Mouse (Mus musculus) spleen, adult 2 months (tissue): ENCODE results near the gene Add3. TPM values are rescaled to one million over a fixed set of nuclear protein-coding genes. Genes with fewer than 3 reads are reported as not detected.

Source experiments
- DNase-seq, 2 experiments: peaks; one replicate each; pipeline versions ENCODE4 v3.0.0 to v3.0.0-alpha.2; 2012 to 2021; ENCODE audit warnings: low spot score in 2 of 2, low read depth in 1 of 2
- H3K27ac ChIP-seq: fragments of 200-500 bp; 2 replicates; pipeline ENCODE4 v1.5.1; 2012; ENCODE audit warnings: low read length, inconsistent platforms; ENCODE audit not compliant: insufficient read depth
- H3K27me3 ChIP-seq: fragments of 200-500 bp; 2 replicates; pipeline ENCODE4 v1.6.1; 2012; ENCODE audit warnings: mild to moderate bottlenecking, moderate library complexity, low read length, inconsistent platforms; ENCODE audit not compliant: control insufficient read depth, insufficient read depth
- H3K36me3 ChIP-seq: fragments of 200-500 bp; 2 replicates; pipeline ENCODE4 v1.6.1; 2012; ENCODE audit warnings: mild to moderate bottlenecking, low read length, inconsistent platforms; ENCODE audit not compliant: control insufficient read depth, insufficient read depth
- H3K4me1 ChIP-seq: fragments of 200-500 bp; 2 replicates; pipeline ENCODE4 v1.6.1; 2011; ENCODE audit warnings: inconsistent platforms; ENCODE audit not compliant: control insufficient read depth, insufficient read depth, insufficient read length
- H3K4me3 ChIP-seq: fragments of 200-500 bp; 2 replicates; pipeline ENCODE4 v1.5.1; 2011; ENCODE audit warnings: mild to moderate bottlenecking, inconsistent platforms; ENCODE audit not compliant: insufficient read depth, insufficient read length; ENCODE audit errors: extremely low read depth
- CTCF ChIP-seq: fragments of 200-500 bp; IDR thresholded peaks from 2 replicates; pipeline ENCODE4 v1.5.1; 2011; ENCODE audit warnings: mild to moderate bottlenecking, inconsistent platforms; ENCODE audit not compliant: insufficient read depth, insufficient read length, insufficient replicate concordance; ENCODE audit errors: extremely low read depth
- POLR2A ChIP-seq: fragments of 200-500 bp; IDR thresholded peaks from 2 replicates; pipeline ENCODE4 v1.6.1; 2011; ENCODE audit warnings: low read depth, low read length, inconsistent platforms
- WGBS: fragments of 180-500 bp; shearing (Covaris S2); methylation state at CpG from one replicate; pipeline ENCODE4 v1.1.7; 2018; 5-methylcytosine and 5-hydroxymethylcytosine counted together
- polyA plus RNA-seq: library from polyadenylated mRNA; depleted of rRNA; stranded (reverse); fragments of >200 nt; gene quantifications from 2 replicates; pipeline ENCODE4 v1.2.3, GENCODE M21; 2012

The Add3 gene
- polyA plus RNA-seq, 1 experiment, result 40.6 TPM

- WGBS, result 62% methylated on average over 12 of the region's 12 CpGs
- Histone ChIP-seq H3K27ac (peak overlapping the region; percentile 50; the same call in 1 of the 2 replicates), H3K4me1 (peaks cover 32% of the 10 kb centered on the region), H3K4me3 (no peak overlapping the region), H3K36me3 (no peaks in the 10 kb centered on the region), H3K27me3 (no peaks in the 10 kb centered on the region)
- TF ChIP-seq POLR2A (no peak), CTCF (no peak)
- DNase-seq, result no peak
Observed at GRCm38 (mm10) chr19:53180168-53180803, 40.0 kb downstream of the Add3 start.

- no peaks in the 10 kb centered on the region for H3K36me3 ChIP-seq
- H3K4me1 ChIP-seq, result peaks cover 33% of the 10 kb centered on the region
- H3K27me3 ChIP-seq, result no peaks in the 10 kb centered on the region
- 60% methylated on average over 19 of the region's 19 CpGs for WGBS
- H3K27ac ChIP-seq, result peak overlapping the region; percentile 50
- TF ChIP-seq CTCF, result no peak
- no peak for TF ChIP-seq POLR2A
- H3K4me3 ChIP-seq, result no peak overlapping the region
- DNase-seq, result no peak
Observed at GRCm38 (mm10) chr19:53181003-53181861, 41.0 kb downstream of the Add3 start.

GRCm38 (mm10) chr19:53183620-53184019, 43.4 kb downstream of the Add3 start:
- Histone ChIP-seq H3K4me3 (no peak overlapping the region), H3K36me3 (no peaks in the 10 kb centered on the region), H3K4me1 (peaks cover 39% of the 10 kb centered on the region), H3K27me3 (no peaks in the 10 kb centered on the region), H3K27ac (peak overlapping the region; percentile 92)
- TF ChIP-seq POLR2A (no peak), CTCF (no peak)
- 47% methylated on average over 9 of the region's 9 CpGs for WGBS
- peak in 1 of 2 experiments; percentile 5 for DNase-seq

- 16% methylated on average over 10 of the region's 10 CpGs for WGBS
- no peaks in the 10 kb centered on the region for H3K36me3 ChIP-seq
- no peak overlapping the region for H3K4me3 ChIP-seq
- peaks cover 43% of the 10 kb centered on the region for H3K4me1 ChIP-seq
- no peaks in the 10 kb centered on the region for H3K27me3 ChIP-seq
- DNase-seq, result peak in 1 of 2 experiments; percentile 65
- no peak; the same call in 1 of the 2 replicates for TF ChIP-seq POLR2A
- no peak for TF ChIP-seq CTCF
- peak overlapping the region; percentile 92 for H3K27ac ChIP-seq
Observed at GRCm38 (mm10) chr19:53184216-53184615, 44.0 kb downstream of the Add3 start.

GRCm38 (mm10) chr19:53184911-53185310, 44.7 kb downstream of the Add3 start:
- Histone ChIP-seq H3K27me3 (no peaks in the 10 kb centered on the region), H3K36me3 (no peaks in the 10 kb centered on the region), H3K27ac (peak overlapping the region; percentile 92), H3K4me1 (peaks cover 46% of the 10 kb centered on the region), H3K4me3 (no peak overlapping the region)
- DNase-seq, result no peak
- TF ChIP-seq POLR2A, result no peak
- no peak for TF ChIP-seq CTCF
- WGBS, result 52% methylated on average over 5 of the region's 5 CpGs

GRCm38 (mm10) chr19:53185486-53186134, 45.4 kb downstream of the Add3 start:
- Histone ChIP-seq H3K36me3 (no peaks in the 10 kb centered on the region), H3K27me3 (no peaks in the 10 kb centered on the region), H3K4me3 (peak overlapping the region; percentile 30), H3K4me1 (peaks cover 42% of the 10 kb centered on the region), H3K27ac (peak overlapping the region; percentile 39)
- peak; percentile 71 to 82 for DNase-seq
- TF ChIP-seq CTCF (no peak), POLR2A (no peak)
- 14% methylated on average over 8 of the region's 8 CpGs for WGBS
